Mouse (Mus musculus) erythroblast, embryonic 14.5 days (primary cell): ENCODE measurements around the gene Ppfia4. TPM values are rescaled to one million over a fixed set of nuclear protein-coding genes. Genes with fewer than 3 reads are reported as not detected.

ENCODE experiments used
- H3K27me3 ChIP-seq: 2 replicates; pipeline ENCODE4 v1.6.1; 2012; ENCODE audit warnings: inconsistent platforms; ENCODE audit not compliant: control insufficient read depth
- H3K36me3 ChIP-seq: 2 replicates; pipeline ENCODE4 v1.6.1; 2012; ENCODE audit warnings: mild to moderate bottlenecking, inconsistent platforms; ENCODE audit not compliant: control insufficient read depth
- H3K4me1 ChIP-seq: 2 replicates; pipeline ENCODE4 v1.6.1; 2012; ENCODE audit warnings: inconsistent platforms; ENCODE audit not compliant: control insufficient read depth
- H3K4me3 ChIP-seq: replicated peaks from 2 replicates; pipeline ENCODE3; 2012; ENCODE audit warnings: moderate library complexity, mild to moderate bottlenecking, inconsistent platforms
- H3K9me3 ChIP-seq: 2 replicates; pipeline ENCODE4 v1.6.1; 2012; ENCODE audit warnings: low read length, inconsistent platforms, mixed read lengths; ENCODE audit not compliant: control insufficient read depth
- GATA1 ChIP-seq: IDR thresholded peaks from 2 replicates; pipeline ENCODE4 v1.6.1; 2012; ENCODE audit warnings: low read length, inconsistent platforms, mixed read lengths
- TAL1 ChIP-seq: IDR thresholded peaks from 3 replicates; pipeline ENCODE4 v1.6.1; 2012; ENCODE audit warnings: low read length, inconsistent platforms, mixed read lengths
- polyA plus RNA-seq: library from polyadenylated mRNA; stranded (reverse); fragments of >175 nt; gene quantifications from 2 replicates; pipeline ENCODE4 v1.2.3, GENCODE M21; 2012

Gene Ppfia4
- polyA plus RNA-seq, 1 experiment, result 0.03 TPM

- TF ChIP-seq GATA1 (no peak), TAL1 (no peak)
- H3K4me1 ChIP-seq, result peaks cover 15% of the 10 kb centered on the region
- no peak overlapping the region for H3K4me3 ChIP-seq
- H3K9me3 ChIP-seq, result no peaks in the 10 kb centered on the region; the same call in 1 of the 2 replicates
- peaks cover 20% of the 10 kb centered on the region for H3K36me3 ChIP-seq
- H3K27me3 ChIP-seq, result peaks cover 13% of the 10 kb centered on the region
These were observed 9.0 kb upstream of the Ppfia4 start for GRCm38 (mm10) chr1:134341641-134342277.

GRCm38 (mm10) chr1:134339757-134340619, 7.3 kb upstream of the Ppfia4 start:
- Histone ChIP-seq H3K9me3 (no peaks in the 10 kb centered on the region; the same call in 1 of the 2 replicates), H3K4me1 (peaks cover 22% of the 10 kb centered on the region), H3K36me3 (peaks cover 3% of the 10 kb centered on the region), H3K4me3 (no peak overlapping the region), H3K27me3 (peaks cover 13% of the 10 kb centered on the region)
- TF ChIP-seq GATA1, result no peak
- no peak for TF ChIP-seq TAL1

- H3K27me3 ChIP-seq, result peaks cover 8% of the 10 kb centered on the region
- peaks cover 17% of the 10 kb centered on the region for H3K4me1 ChIP-seq
- H3K36me3 ChIP-seq, result no peaks in the 10 kb centered on the region
- H3K4me3 ChIP-seq, result no peak overlapping the region
- TF ChIP-seq GATA1, result no peak
- no peak for TF ChIP-seq TAL1
- H3K9me3 ChIP-seq, result no peaks in the 10 kb centered on the region
These were observed 6.4 kb upstream of the Ppfia4 start for GRCm38 (mm10) chr1:134339162-134339561.

- no peaks in the 10 kb centered on the region; the same call in 1 of the 2 replicates for H3K27me3 ChIP-seq
- H3K9me3 ChIP-seq, result no peaks in the 10 kb centered on the region
- H3K36me3 ChIP-seq, result no peaks in the 10 kb centered on the region
- no peak for TF ChIP-seq GATA1
- TF ChIP-seq TAL1, result no peak
- peaks cover 15% of the 10 kb centered on the region for H3K4me1 ChIP-seq
- H3K4me3 ChIP-seq, result no peak overlapping the region
These were observed 4.4 kb upstream of the Ppfia4 start for GRCm38 (mm10) chr1:134336958-134337710.

- Histone ChIP-seq H3K4me3 (no peak overlapping the region), H3K9me3 (no peaks in the 10 kb centered on the region), H3K36me3 (no peaks in the 10 kb centered on the region), H3K27me3 (no peaks in the 10 kb centered on the region; the same call in 1 of the 2 replicates), H3K4me1 (peaks cover 15% of the 10 kb centered on the region)
- TF ChIP-seq TAL1, result no peak
- no peak for TF ChIP-seq GATA1
These were observed 3.4 kb upstream of the Ppfia4 start for GRCm38 (mm10) chr1:134335924-134336810.

- no peak for TF ChIP-seq GATA1
- Histone ChIP-seq H3K9me3 (no peaks in the 10 kb centered on the region), H3K4me1 (peaks cover 15% of the 10 kb centered on the region), H3K27me3 (no peaks in the 10 kb centered on the region; the same call in 1 of the 2 replicates), H3K36me3 (no peaks in the 10 kb centered on the region), H3K4me3 (no peak overlapping the region)
These were observed 2.6 kb upstream of the Ppfia4 start for GRCm38 (mm10) chr1:134335211-134335923.

- H3K9me3 ChIP-seq, result no peaks in the 10 kb centered on the region
- H3K4me1 ChIP-seq, result peaks cover 15% of the 10 kb centered on the region
- H3K36me3 ChIP-seq, result no peaks in the 10 kb centered on the region
- H3K4me3 ChIP-seq, result no peak overlapping the region
- no peak for TF ChIP-seq GATA1
- TF ChIP-seq TAL1, result no peak
- H3K27me3 ChIP-seq, result no peaks in the 10 kb centered on the region; the same call in 1 of the 2 replicates
These were observed 1.5 kb upstream of the Ppfia4 start for GRCm38 (mm10) chr1:134334111-134334827.
